Mouse (Mus musculus) MEL (cell line): ENCODE measurements around the gene Cnih3.

Experiments
- CTCF ChIP-seq, 3 experiments: IDR thresholded peaks in 2 of 3; conservative IDR thresholded peaks in 1 of 3; 2 replicates each; pipeline ENCODE4 v1.5.1; 2011 to 2012; ENCODE audit warnings: low read length in 3 of 3, low read depth in 2 of 3, mild to moderate bottlenecking in 2 of 3, improper control_type of control experiment in 1 of 3, inconsistent platforms in 1 of 3, mixed read lengths in 1 of 3, moderate library complexity in 1 of 3; ENCODE audit not compliant: control insufficient read depth in 1 of 3, insufficient read depth in 1 of 3, poor library complexity in 1 of 3, severe bottlenecking in 1 of 3
- E2F4 ChIP-seq: IDR thresholded peaks from 2 replicates; pipeline ENCODE4 v1.6.1; 2011; ENCODE audit warnings: low read depth, low read length, improper control_type of control experiment, borderline replicate concordance
- HCFC1 ChIP-seq: IDR thresholded peaks from 2 replicates; pipeline ENCODE4 v1.6.1; 2012; ENCODE audit warnings: low read depth, mild to moderate bottlenecking, inconsistent platforms, low read length, improper control_type of control experiment, moderate library complexity
- MYB ChIP-seq: IDR thresholded peaks from 2 replicates; pipeline ENCODE4 v1.6.1; 2011; ENCODE audit warnings: mild to moderate bottlenecking, low read depth, low read length, improper control_type of control experiment
- NRF1 ChIP-seq: IDR thresholded peaks from 2 replicates; pipeline ENCODE4 v1.6.1; 2014; ENCODE audit warnings: low read depth, mild to moderate bottlenecking, inconsistent platforms, low read length, improper control_type of control experiment, moderate library complexity; ENCODE audit not compliant: poor library complexity, insufficient read depth, severe bottlenecking
- TAL1 ChIP-seq: IDR thresholded peaks from 2 replicates; pipeline ENCODE4 v1.6.1; 2012; ENCODE audit warnings: mild to moderate bottlenecking, inconsistent platforms, low read length, moderate library complexity, mixed read lengths
- USF1 ChIP-seq: IDR thresholded peaks from 2 replicates; pipeline ENCODE4 v1.6.1; 2014; ENCODE audit warnings: low read depth, mild to moderate bottlenecking, inconsistent platforms, low read length, improper control_type of control experiment, moderate library complexity
- USF2 ChIP-seq, 2 experiments: IDR thresholded peaks; 2 replicates each; pipeline ENCODE4 v1.6.1; 2011 to 2012; ENCODE audit warnings: improper control_type of control experiment in 2 of 2, low read length in 2 of 2, borderline replicate concordance in 1 of 2, inconsistent platforms in 1 of 2, low read depth in 1 of 2, mild to moderate bottlenecking in 1 of 2; ENCODE audit not compliant: insufficient read depth in 1 of 2
- ZMIZ1 ChIP-seq: IDR thresholded peaks from 2 replicates; pipeline ENCODE4 v1.6.1; 2012; ENCODE audit warnings: low read depth, mild to moderate bottlenecking, inconsistent platforms, low read length, improper control_type of control experiment, moderate library complexity
- ZNF384 ChIP-seq: IDR thresholded peaks from 2 replicates; pipeline ENCODE4 v1.6.1; 2012; ENCODE audit warnings: low read depth, mild to moderate bottlenecking, inconsistent platforms, low read length, improper control_type of control experiment

DNA sequence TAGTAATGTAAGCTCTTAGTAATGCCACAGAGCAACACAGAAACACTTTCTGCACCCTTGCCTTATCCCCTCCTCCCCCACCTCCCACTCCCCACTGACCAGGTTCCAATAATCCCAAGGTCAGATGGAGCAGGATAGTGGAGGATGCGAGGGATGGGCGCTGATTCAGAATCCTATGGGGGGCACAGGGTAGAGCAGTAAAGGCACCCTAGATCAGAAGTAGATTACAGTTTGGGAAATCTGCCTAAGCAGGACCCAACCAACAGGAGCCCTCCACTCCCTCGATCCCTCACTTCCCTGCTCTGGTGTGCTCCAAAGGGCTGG, 423 bp upstream of the Cnih3 start:
- TF ChIP-seq ZNF384 = no peak
- TF ChIP-seq HCFC1 = no peak
- no peak for TF ChIP-seq TAL1
- TF ChIP-seq ZMIZ1 = no peak
- no peak for TF ChIP-seq NRF1
- TF ChIP-seq USF2 (IDR thresholded peaks at IDR 0.05; ENCODE audit: borderline replicate concordance in 1 of 2, insufficient read depth in 1 of 2, low read depth in 1 of 2, low read length in 2 of 2) = no peak
- TF ChIP-seq MYB = no peak
- no peak for TF ChIP-seq CTCF (IDR thresholded peaks at IDR 0.05 in 2 of 3, conservative IDR thresholded peaks at IDR 0.05 in 1 of 3; ENCODE audit: control insufficient read depth in 1 of 3, insufficient read depth in 1 of 3, low read depth in 2 of 3, low read length in 3 of 3, poor library complexity in 1 of 3, severe bottlenecking in 1 of 3)
- TF ChIP-seq USF1 = no peak
- TF ChIP-seq E2F4 = no peak
